Mouse (Mus musculus) G1E (cell line): ENCODE results near the gene Pip5k1c.

Experiments
- CTCF ChIP-seq: IDR thresholded peaks from 2 replicates; pipeline ENCODE4 v1.5.1; 2012; ENCODE audit warnings: low read depth, low read length, inconsistent platforms, mixed read lengths
- GATA1 ChIP-seq: IDR thresholded peaks from 2 replicates; pipeline ENCODE4 v1.6.1; 2012; ENCODE audit warnings: borderline replicate concordance, low read length, inconsistent platforms, mixed read lengths
- GATA2 ChIP-seq: IDR thresholded peaks from 2 replicates; pipeline ENCODE4 v1.6.1; 2012; ENCODE audit warnings: low read depth, low read length, inconsistent platforms, borderline replicate concordance

DNA sequence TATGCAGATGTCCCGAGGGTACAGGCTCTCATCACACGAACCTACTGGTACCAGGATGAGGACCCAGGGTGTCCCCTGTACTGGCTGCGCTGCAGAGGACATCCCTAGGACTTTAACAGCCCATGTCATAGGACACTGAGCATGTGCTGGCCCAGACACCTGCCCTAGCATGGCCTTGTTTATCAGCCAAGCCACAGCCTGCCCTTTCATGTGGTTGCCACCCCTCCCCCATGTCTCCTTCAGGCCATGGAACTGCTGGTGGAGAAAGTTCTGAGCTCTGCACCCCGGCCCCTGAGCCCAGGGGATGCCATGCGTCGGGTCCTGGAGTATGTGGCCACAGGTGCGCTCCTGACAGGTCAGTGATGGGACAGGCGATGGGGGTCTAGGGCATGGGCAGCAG lies 43.3 kb upstream of the Pip5k1c start:
- TF ChIP-seq CTCF (no peak), GATA1 (no peak), GATA2 (no peak)
